Mouse (Mus musculus) intestine, embryonic 15.5 days (tissue): ENCODE measurements around the gene Ddx54. TPM values are rescaled to one million over a fixed set of nuclear protein-coding genes. Genes with fewer than 3 reads are reported as not detected.

Experiments
- ATAC-seq: fragments of 200-750 bp; cut with Nextera tagmentation; 2 replicates; pipeline ENCODE4 v1.8.0; 2017; ENCODE audit warnings: moderate TSS enrichment, moderate library complexity
- H3K27ac ChIP-seq: fragments of 300-500 bp; sonication (generic); 2 replicates; pipeline ENCODE4 v1.5.1; 2015; ENCODE audit warnings: mild to moderate bottlenecking, inconsistent platforms
- H3K27me3 ChIP-seq: fragments of 300-500 bp; sonication (generic); replicated peaks from 2 replicates; pipeline ENCODE4 v1.6.1; 2015; ENCODE audit warnings: inconsistent platforms
- H3K36me3 ChIP-seq: fragments of 300-500 bp; sonication (generic); 2 replicates; pipeline ENCODE4 v1.6.1; 2015; ENCODE audit warnings: inconsistent platforms
- H3K4me1 ChIP-seq: fragments of 300-500 bp; sonication (generic); replicated peaks from 2 replicates; pipeline ENCODE4 v1.6.1; 2015; ENCODE audit warnings: inconsistent platforms
- H3K4me2 ChIP-seq: fragments of 300-500 bp; sonication (generic); replicated peaks from 2 replicates; pipeline ENCODE4 v1.6.1; 2015; ENCODE audit warnings: mild to moderate bottlenecking, inconsistent platforms
- H3K4me3 ChIP-seq: fragments of 300-500 bp; sonication (generic); replicated peaks from 2 replicates; pipeline ENCODE4 v1.5.1; 2015; ENCODE audit warnings: inconsistent platforms
- H3K9ac ChIP-seq: fragments of 300-500 bp; sonication (generic); 2 replicates; pipeline ENCODE4 v1.6.1; 2015; ENCODE audit warnings: inconsistent platforms
- H3K9me3 ChIP-seq: fragments of 300-500 bp; sonication (generic); 2 replicates; pipeline ENCODE4 v1.6.1; 2016; ENCODE audit warnings: inconsistent platforms
- WGBS: fragments of 180-500 bp; shearing (Covaris S2); methylation state at CpG from one replicate; pipeline ENCODE4 v1.1.7; 2015; 5-methylcytosine and 5-hydroxymethylcytosine counted together
- polyA plus RNA-seq: library from polyadenylated mRNA; unstranded; fragments of >200 nt; fragmentation: Nextera tagmentation; extraction: Ambion mirVana; gene quantifications from 2 replicates; pipeline ENCODE4 v1.2.1, GENCODE M21; 2015

Gene Ddx54
- polyA plus RNA-seq, 1 experiment from 2014 or later: 47.5 TPM

DNA sequence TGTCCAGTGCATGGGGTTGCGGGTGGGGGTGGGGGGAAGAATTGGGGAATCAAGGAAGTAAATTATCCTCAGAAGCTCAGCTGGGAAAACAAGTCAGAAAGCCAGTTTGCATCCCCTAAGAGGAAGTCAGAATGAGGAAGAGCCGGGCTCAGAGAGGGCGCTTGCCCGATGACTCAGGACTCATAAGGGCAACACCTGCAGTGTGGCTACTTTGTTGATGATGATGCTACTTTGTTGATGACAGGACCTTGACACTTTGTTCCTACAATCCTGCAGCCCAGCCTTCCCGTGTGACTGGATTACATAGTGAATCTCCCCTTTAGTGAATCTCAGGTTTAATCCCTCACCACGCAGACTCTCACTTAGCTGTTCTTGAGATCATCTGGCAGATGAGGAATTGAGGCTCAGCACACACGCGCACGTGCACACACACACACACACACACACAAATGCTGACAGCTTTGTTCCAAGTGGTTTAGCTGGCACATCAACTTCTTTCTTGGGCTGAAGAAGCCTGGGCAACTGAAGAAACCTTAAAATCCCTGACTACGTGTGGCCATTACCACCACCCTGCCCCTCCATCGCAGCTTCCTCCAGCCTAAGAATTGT is 42.1 kb upstream of the Ddx54 start:
- Histone ChIP-seq H3K9me3 (no peaks in the 10 kb centered on the region), H3K4me3 (no peak overlapping the region), H3K27ac (peak overlapping the region; percentile 57; the same call in 1 of the 2 replicates), H3K4me2 (no peak overlapping the region), H3K9ac (no peak overlapping the region), H3K4me1 (peaks cover 61% of the 10 kb centered on the region), H3K36me3 (no peaks in the 10 kb centered on the region), H3K27me3 (no peaks in the 10 kb centered on the region)
- no peak for ATAC-seq
- WGBS: 76% methylated on average over 11 of the region's 11 CpGs

DNA sequence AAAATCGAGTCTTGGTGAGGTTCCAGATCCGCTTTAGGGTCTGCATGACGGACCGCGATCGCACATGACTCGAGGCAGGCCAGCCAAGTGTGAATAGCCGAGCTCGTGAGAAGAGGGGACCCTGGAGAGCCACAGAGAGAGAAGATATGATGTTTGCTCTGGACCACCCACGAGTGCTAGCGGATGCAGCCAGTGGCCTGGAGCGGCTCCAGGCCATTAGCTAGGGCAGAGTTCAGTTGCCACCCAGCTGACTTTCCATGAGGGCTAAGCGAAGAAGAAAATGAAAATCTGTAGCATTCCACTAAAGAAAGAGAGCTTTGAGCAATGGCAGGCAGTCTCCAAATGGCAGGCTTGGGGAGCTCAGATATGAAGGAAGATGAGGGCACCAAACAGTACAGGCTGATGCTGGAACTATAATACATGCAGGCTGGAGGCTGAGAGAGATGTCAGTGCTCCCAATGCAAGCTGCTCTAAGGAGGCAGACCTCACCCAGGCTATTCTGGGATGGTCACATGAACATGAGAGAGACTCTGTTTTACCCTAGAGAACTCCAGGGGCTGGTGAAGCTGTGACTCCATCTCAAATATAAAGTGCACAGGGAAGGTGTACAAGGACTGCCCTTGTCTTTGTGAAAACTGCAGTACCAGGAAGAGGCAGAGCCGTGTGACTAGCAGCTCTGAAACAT is 41.3 kb upstream of the Ddx54 start:
- no peak; the same call in 1 of the 2 replicates for ATAC-seq
- no peak overlapping the region for H3K4me2 ChIP-seq
- peak overlapping the region; percentile 57 for H3K27ac ChIP-seq
- 49% methylated on average over 14 of the region's 14 CpGs for WGBS
- no peak overlapping the region for H3K4me3 ChIP-seq
- no peaks in the 10 kb centered on the region for H3K36me3 ChIP-seq
- no peaks in the 10 kb centered on the region for H3K9me3 ChIP-seq
- H3K9ac ChIP-seq: no peak overlapping the region
- no peaks in the 10 kb centered on the region for H3K27me3 ChIP-seq
- H3K4me1 ChIP-seq: peaks cover 53% of the 10 kb centered on the region

DNA sequence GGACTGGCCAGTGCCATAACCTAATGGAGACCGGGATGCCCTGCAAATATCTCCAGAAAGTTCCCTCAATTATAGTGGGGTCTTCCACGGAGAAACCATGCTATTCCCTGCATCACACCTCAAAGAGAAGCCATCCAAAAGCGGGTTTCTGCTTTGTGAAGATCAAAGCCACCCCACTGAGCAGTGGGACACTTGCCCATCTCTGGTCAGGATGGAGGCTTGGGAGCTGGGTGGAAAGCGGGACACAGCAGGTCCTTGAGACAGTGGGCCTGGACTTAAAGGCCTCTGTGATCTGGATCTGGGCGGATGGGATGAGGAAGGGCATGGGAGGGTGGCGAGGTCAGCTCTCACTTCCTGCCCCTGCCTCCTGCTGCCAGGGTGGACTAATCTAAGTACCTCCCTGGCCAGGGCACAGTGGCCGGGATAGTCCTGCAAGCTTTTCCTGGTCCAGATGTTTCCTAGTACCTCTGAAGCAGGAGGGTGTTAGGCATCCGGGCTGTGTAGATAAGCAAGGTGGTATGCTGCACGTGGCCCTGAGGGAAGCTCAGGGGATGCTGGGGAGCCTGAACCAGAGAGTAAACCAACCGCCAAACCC is 38.0 kb upstream of the Ddx54 start:
- Histone ChIP-seq H3K4me3 (no peak overlapping the region), H3K4me1 (peaks cover 47% of the 10 kb centered on the region), H3K9ac (no peak overlapping the region), H3K27ac (no peak overlapping the region), H3K36me3 (no peaks in the 10 kb centered on the region), H3K27me3 (no peaks in the 10 kb centered on the region), H3K4me2 (no peak overlapping the region), H3K9me3 (no peaks in the 10 kb centered on the region)
- WGBS: 75% methylated on average over 10 of the region's 10 CpGs
- no peak for ATAC-seq

DNA sequence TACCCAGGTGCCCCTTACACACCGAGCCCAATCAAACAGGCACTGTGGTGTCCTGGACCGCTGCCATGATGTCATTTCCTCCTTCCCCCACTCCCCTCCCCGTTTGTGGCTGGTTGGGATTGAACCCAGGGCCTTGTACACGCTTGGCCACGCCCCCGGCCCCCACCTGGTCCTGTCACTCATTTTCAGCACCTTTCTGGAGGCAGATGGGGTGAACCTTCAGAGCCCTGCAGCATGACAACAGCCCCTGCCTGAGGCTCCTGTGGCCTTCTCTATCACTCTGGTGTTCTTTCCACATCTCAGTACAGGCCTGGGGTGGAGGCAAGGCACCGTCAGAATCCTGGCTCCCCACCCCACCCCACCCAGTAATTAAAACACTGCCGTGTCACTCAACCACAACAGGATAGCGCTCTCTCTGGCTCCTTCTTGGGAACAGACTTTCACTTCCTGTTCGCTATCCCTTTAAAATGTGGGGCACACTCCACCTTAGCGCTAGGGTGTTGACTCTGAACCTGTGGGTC is 35.7 kb upstream of the Ddx54 start:
- no peak overlapping the region for H3K9ac ChIP-seq
- H3K4me1 ChIP-seq: peaks cover 38% of the 10 kb centered on the region
- 71% methylated on average over 11 of the region's 11 CpGs for WGBS
- no peaks in the 10 kb centered on the region for H3K27me3 ChIP-seq
- H3K27ac ChIP-seq: no peak overlapping the region
- H3K4me2 ChIP-seq: no peak overlapping the region
- no peak overlapping the region for H3K4me3 ChIP-seq
- 0 out of 2 replicates have a peak, but pooled peaks cover 3% of the 10 kb centered on the region for H3K36me3 ChIP-seq
- peak; percentile 32 for ATAC-seq
- no peaks in the 10 kb centered on the region for H3K9me3 ChIP-seq

GRCm38 (mm10) chr5:120577935-120578441 is 34.6 kb upstream of the Ddx54 start:
- ATAC-seq: no peak
- 53% methylated on average over 10 of the region's 10 CpGs for WGBS
- Histone ChIP-seq H3K27me3 (no peaks in the 10 kb centered on the region), H3K36me3 (peaks cover 6% of the 10 kb centered on the region; the same call in 1 of the 2 replicates), H3K4me3 (no peak overlapping the region), H3K9ac (no peak overlapping the region), H3K27ac (peak overlapping the region; percentile 79), H3K4me2 (no peak overlapping the region), H3K4me1 (peaks cover 41% of the 10 kb centered on the region), H3K9me3 (no peaks in the 10 kb centered on the region)

- H3K4me2 ChIP-seq: peak overlapping the region; percentile 18
- no peaks in the 10 kb centered on the region for H3K9me3 ChIP-seq
- no peaks in the 10 kb centered on the region for H3K27me3 ChIP-seq
- peak overlapping the region; percentile 79 for H3K27ac ChIP-seq
- H3K36me3 ChIP-seq: peaks cover 12% of the 10 kb centered on the region
- H3K9ac ChIP-seq: 0 out of 2 replicates have a peak overlapping the region, but pooled peaks have one; percentile 2
- peaks cover 41% of the 10 kb centered on the region for H3K4me1 ChIP-seq
- no peak overlapping the region for H3K4me3 ChIP-seq
- 22% methylated on average over 12 of the region's 12 CpGs for WGBS
- ATAC-seq: peak; percentile 16; the same call in 1 of the 2 replicates
These were observed 33.9 kb upstream of the Ddx54 start for GRCm38 (mm10) chr5:120578504-120579081.

GRCm38 (mm10) chr5:120579211-120579897 is 33.2 kb upstream of the Ddx54 start:
- peak; percentile 43; the same call in 1 of the 2 replicates for ATAC-seq
- Histone ChIP-seq H3K9me3 (no peaks in the 10 kb centered on the region), H3K9ac (0 out of 2 replicates have a peak overlapping the region, but pooled peaks have one; percentile 2), H3K4me3 (no peak overlapping the region), H3K4me1 (peaks cover 41% of the 10 kb centered on the region), H3K36me3 (peaks cover 14% of the 10 kb centered on the region), H3K27ac (peak overlapping the region; percentile 79), H3K4me2 (peak overlapping the region; percentile 18), H3K27me3 (no peaks in the 10 kb centered on the region)
- WGBS: 39% methylated on average over 26 of the region's 26 CpGs

DNA sequence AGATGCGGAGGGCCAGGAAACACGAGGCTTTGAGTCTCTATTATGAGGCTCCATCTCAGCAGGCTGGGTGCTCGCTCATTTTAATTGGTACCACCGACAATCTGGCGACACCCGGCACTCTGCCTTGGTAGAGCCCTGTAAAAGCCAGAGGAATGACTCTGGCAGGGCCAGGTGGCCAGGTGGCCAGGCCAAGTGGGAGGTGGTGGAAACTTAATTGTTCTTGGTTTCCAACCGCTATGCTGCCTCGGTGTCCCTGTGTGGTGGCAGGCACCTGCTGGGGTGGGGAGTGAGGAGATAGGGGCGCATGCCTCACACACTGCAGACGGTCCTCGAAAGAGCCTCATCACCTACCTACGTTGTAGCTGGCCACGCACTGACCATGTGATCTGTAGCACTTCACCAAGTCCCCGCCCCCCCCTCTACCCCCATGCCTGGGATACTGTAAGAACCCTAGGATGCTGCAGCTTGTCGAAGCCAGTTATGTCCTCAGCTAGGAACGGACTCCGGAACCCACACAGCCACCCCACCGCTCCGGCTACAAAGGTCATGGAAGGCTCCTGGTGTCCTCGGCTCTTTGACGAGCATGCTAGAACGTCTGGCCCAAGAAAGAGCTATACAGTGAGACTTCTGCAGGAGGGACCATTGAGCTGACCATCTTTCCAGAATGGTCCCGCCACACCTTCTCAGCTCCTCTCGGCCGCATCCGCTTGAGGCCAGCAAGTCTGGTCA is 32.5 kb upstream of the Ddx54 start:
- Histone ChIP-seq H3K27ac (0 out of 2 replicates have a peak overlapping the region, but pooled peaks have one; percentile 79), H3K4me1 (peaks cover 46% of the 10 kb centered on the region), H3K27me3 (no peaks in the 10 kb centered on the region), H3K36me3 (peaks cover 14% of the 10 kb centered on the region), H3K4me3 (no peak overlapping the region), H3K9me3 (no peaks in the 10 kb centered on the region), H3K4me2 (peak overlapping the region; percentile 18; the same call in 1 of the 2 replicates), H3K9ac (0 out of 2 replicates have a peak overlapping the region, but pooled peaks have one; percentile 2)
- WGBS: 88% methylated on average over 26 of the region's 26 CpGs
- ATAC-seq: no peak

DNA sequence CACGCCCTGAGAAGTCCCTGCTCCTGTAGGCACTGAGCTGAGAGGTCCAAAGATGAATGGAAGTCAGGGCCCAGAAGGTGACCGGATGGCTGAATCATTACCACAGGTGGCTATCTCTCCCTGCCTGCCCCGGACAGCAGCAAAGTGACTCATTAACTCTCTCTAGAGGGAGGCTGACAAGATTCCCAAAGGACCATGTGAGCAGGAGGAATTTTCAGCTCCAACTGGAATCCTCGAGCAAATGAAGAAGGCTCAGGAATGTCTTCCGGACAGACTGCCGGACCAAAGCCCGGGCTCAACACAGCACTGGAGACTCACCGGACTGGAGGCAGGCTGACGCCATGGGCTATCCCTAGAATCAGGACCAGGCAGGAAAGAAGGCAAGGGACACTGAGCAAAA is 30.5 kb upstream of the Ddx54 start:
- ATAC-seq: no peak
- no peaks in the 10 kb centered on the region for H3K9me3 ChIP-seq
- no peak overlapping the region for H3K4me2 ChIP-seq
- H3K4me3 ChIP-seq: no peak overlapping the region
- 72% methylated on average over 9 of the region's 9 CpGs for WGBS
- H3K9ac ChIP-seq: no peak overlapping the region
- H3K36me3 ChIP-seq: peaks cover 14% of the 10 kb centered on the region
- H3K27ac ChIP-seq: 0 out of 2 replicates have a peak overlapping the region, but pooled peaks have one; percentile 17
- H3K4me1 ChIP-seq: peaks cover 52% of the 10 kb centered on the region
- no peaks in the 10 kb centered on the region for H3K27me3 ChIP-seq

GRCm38 (mm10) chr5:120583511-120583910 is 29.0 kb upstream of the Ddx54 start:
- H3K9ac ChIP-seq: no peak overlapping the region
- H3K27ac ChIP-seq: no peak overlapping the region
- peaks cover 14% of the 10 kb centered on the region for H3K36me3 ChIP-seq
- no peaks in the 10 kb centered on the region for H3K27me3 ChIP-seq
- no peaks in the 10 kb centered on the region for H3K9me3 ChIP-seq
- no peak overlapping the region for H3K4me3 ChIP-seq
- 90% methylated on average over 4 of the region's 4 CpGs for WGBS
- no peak for ATAC-seq
- peaks cover 53% of the 10 kb centered on the region for H3K4me1 ChIP-seq
- no peak overlapping the region for H3K4me2 ChIP-seq

GRCm38 (mm10) chr5:120584968-120585367 is 27.6 kb upstream of the Ddx54 start:
- ATAC-seq: no peak
- no peaks in the 10 kb centered on the region for H3K27me3 ChIP-seq
- no peaks in the 10 kb centered on the region for H3K9me3 ChIP-seq
- peaks cover 14% of the 10 kb centered on the region for H3K36me3 ChIP-seq
- H3K27ac ChIP-seq: no peak overlapping the region
- 43% methylated on average over 15 of the region's 15 CpGs for WGBS
- H3K9ac ChIP-seq: peak overlapping the region; percentile 5; the same call in 1 of the 2 replicates
- H3K4me3 ChIP-seq: no peak overlapping the region
- H3K4me1 ChIP-seq: peaks cover 41% of the 10 kb centered on the region
- no peak overlapping the region for H3K4me2 ChIP-seq
